Mouse (Mus musculus) monocyte, adult 5-6 weeks (primary cell): ENCODE measurements around the gene Trim75. TPM values are rescaled to one million over a fixed set of nuclear protein-coding genes. Genes with fewer than 3 reads are reported as not detected.
"Not testable (repeated sequence)": the region's sequence is repeated elsewhere in the genome, so short reads cannot be mapped to it uniquely, and the experiment has no call there.

Experiments used
- ATAC-seq: fragments of 153-309, 156-312 bp; replicated peaks from 2 replicates; pipeline ENCODE4 v1.8.0; 2017; ENCODE audit warnings: mild to moderate bottlenecking; ENCODE audit not compliant: low TSS enrichment, insufficient number of reproducible peaks, severe bottlenecking, poor library complexity, low FRiP score
- total RNA-seq: library from RNA; stranded (forward); fragments of 200-1000, 200-491, 200-594 nt; gene quantifications from 3 replicates; pipeline ENCODE4 v1.2.3, GENCODE M21; 2017

The Trim75 gene
- not detected in 3 replicates for total RNA-seq

DNA sequence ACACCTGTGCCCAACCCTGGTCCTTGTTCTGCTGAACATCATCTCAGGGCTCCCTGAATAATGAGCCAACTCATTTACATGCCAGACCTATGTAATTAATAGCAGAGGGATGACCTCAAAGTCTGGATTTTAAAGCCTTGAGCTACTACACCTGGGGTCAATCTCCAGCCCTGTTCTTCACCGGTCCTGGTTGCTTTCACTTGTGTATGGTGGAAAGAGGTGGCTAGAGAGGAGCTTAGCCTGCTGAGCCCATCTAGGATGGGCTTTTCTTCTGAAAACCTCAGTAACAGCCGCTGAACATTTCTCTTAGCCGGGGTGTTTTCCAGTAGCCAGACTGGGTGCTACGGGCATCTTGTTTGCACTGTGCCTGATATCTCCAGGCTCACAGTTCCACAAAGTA lies at the start of gene Trim75:
Gene Trim75 (minus strand): TSS at position 101 of the 400 bp plus-strand sequence.
- no peak for ATAC-seq

DNA sequence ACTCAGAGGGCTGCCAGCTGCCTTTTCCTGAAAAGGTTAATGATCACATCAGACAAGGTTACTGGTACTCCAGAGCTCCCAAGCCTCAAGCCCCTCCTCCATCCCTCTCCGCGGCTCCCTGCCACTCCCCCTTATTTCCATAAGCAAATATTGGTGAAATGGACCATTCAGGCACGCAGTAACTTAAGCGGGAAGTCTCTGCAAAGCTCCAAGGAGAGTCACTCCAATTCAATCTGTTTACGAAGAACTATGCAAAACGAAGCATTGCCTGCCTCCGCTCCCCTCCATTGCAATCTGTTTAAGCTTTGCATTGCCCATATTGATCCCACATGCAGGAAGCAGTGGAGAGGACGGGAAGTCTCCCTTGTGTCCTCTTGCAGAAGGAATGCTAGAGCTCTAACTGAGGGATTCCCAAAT lies 49.5 kb upstream of the Trim75 start, which contains the start of gene Apela:
Gene Apela (minus strand): TSS at position 220 of the 417 bp plus-strand sequence.
- no peak for ATAC-seq

DNA sequence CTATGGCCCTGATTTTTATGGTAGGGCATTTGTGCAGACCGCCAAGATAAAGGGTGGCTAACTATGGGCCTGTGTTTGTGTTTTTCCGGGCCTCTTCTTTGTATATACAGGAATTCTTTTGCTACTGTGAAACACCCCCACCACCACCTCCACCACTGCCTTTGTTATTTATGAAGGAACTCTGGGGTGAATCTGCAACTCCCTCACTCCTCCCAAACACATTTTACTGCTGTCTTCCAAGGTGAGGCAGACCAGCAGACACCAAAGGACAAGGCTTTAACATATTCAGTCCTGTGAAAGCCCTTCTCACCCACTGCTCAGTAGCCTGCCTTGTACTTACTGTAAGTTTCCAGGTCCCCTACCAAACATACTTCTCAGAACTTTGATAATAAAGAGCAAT lies 46.5 kb upstream of the Trim75 start:
- no peak for ATAC-seq

DNA sequence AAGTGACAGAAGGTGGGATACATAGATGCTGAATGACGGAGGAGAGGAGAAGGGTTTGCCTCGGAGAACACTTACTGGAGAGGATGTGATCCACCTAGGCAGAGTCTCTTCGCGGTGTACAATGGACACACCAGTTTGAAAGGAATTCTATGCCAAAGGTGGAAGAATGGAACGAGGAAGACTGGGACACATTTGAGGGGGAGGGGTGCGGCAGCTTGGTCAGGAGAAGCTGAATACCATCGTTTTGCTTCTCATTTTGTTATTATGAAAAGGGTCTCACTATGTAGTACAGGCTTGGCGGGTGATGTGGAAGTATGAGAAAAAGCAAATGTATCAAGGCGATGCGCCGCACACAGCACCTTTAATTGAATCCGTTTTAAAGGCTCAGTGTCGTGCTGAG lies 45.4 kb upstream of the Trim75 start:
- ATAC-seq = no peak

DNA sequence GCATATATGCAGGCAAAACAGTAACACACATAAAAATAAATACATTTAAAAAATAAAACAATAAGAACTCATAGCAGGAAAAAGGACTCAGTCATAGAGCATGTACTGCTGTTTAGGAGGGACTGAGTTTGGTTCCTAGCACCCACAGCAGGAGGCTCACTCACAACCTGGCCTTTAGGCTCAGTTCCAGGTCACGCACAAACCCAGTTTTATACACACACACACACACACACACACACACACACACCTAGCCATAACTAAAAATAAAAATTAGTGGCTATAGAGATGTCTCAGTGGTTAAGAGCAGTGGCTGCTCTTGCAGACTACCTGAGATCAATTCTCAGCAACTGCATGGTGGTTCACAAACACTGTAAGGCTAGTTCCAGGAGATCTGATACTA lies 44.5 kb upstream of the Trim75 start:
- ATAC-seq = no peak

DNA sequence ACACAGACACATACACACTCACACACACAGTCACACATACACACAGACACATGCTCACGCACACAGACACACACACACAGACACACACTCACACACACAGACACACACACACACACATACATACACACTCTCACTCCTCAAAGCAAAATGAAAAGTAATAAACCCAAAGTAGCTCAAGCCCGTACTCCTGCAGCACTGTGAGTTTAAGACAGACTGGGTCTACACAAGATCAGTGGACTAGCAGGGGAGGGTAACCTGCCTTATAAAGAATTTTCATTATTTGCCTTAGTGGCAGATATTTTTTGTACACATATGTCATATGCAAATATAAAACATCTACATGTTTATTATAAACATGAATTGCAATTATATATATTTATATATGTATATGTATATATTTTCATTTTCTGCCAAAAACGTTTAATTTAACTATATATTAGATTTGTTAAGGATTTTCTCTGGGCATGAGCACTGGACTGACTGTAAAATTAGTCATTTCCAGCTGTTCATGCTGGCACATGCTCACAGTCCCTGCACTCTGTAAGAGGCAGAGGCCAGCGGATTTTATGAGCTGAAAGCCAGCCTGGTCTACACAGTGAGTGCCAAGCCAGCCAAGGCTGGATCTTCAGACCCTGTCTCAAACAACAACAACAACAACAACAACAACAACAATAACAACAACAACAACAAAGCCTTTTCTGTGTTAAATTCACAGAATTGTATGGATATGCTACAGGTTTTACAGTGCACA lies 43.3 kb upstream of the Trim75 start:
- no peak for ATAC-seq

DNA sequence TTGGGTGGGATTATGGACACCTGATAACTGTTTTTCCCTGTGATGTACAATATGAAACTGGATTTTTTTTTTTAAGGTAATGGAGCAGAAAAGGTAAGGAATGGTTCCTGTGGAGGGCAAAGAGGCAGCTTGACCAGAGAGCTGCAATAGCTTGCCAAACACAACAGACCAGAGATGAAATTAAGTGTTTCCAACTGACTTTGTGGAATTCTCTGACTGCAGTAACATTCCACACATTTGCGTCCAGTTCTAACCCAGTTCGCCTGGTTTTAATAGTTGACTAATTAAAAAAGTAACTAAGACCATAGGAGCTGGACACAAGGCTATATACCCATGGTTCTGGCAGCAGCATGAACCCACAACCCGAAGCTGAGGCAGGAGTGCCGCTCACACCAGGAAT lies 42.1 kb upstream of the Trim75 start:
- no peak for ATAC-seq

DNA sequence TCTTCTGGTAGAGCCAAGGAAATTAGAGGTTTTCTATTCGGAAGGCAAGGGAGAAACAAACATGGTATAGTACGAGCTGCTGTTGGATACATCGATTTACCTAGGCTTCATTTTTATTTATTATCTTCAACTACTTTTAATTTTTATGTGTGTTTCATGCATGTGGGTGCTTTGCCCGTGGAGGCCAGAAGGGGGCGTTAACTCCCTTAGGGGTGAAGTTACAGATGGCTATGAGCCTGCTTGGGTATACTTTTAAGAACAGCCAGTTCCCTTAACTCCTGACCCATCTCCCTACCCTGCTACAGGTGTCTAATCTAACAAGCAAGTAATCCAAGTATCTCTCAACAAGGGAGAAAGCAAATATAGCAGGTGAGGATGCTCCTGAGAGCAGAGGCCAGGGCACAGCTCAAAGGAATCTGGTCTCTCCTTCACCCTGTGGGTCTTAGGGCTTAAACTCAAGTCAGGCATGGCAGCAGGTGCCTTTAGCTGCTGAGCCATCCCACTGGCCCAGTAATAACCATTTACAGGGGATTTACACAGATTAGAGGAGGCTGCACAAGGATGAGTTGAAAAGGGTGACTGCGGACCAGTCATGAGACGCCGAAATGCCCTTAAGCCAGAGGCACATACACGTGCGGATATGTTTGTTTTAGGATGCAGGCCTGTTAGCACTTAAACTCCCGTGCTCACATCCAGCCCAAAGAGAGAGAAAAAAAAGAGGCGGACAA lies 41.5 kb upstream of the Trim75 start:
- ATAC-seq = no peak

DNA sequence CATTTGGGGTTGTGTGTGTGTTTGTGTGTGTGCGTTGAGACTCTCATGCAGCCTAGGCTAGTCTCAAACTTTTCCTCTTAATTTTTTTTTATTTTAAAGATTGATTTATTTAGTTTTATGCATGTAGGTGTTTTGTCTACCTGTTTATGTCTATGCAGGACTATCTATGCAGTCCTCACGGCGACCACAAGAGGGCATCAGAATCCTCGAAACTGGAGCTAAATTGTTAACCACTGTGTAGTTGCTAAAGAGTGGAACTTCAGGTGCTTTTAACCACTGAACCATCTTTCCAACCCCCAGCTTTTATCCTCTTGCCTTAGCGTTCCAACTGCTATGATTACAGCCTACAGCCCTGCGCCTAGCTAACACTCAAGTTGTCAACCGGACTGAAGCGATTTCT lies 34.9 kb upstream of the Trim75 start:
- ATAC-seq = no peak

DNA sequence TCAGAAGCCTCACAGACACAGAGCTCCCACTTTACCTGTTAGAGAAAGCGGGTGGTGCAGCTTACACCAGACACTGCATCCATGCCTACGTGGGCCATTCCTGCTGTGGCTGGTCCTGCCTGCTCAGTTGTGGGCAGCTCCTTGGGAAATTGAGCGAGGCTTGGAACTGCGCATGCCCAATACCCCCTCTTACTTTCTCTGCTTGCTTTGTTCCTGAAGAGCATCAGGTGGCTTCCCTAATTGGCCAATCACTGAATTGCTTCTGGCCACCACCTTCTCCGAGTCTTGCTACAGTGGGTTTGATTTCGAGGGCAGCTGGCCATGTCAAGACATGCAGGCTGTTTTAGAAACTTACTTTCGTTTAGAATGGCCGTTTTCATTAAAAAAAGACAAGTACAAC lies 30.8 kb upstream of the Trim75 start, which contains the start of the genes Trim61 and Trim60:
Gene Trim61 (minus strand): TSS at position 101 of the 400 bp plus-strand sequence.
Gene Trim60 (minus strand): TSS at position 162 of the 400 bp plus-strand sequence.
- no peak for ATAC-seq

DNA sequence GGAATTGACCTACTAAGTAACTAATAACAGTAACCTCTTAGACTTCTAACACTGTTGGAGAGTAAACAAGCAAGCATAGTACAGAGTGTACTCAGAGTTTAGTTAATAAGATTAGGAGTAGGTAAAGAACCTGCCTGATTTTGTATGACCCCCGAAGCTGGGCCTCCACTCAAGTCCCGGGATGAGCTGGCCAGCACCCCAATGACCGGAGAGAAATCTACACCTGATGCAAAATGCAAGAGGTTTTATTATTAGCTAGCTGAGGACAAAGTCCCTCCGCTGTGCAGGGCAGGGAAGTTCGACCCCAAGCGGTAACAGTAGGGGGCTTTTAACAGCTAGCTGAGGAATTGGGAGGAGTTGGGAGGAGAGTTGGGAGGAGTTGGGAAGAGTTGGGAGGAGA lies 20.0 kb upstream of the Trim75 start:
- not testable (repeated sequence) for ATAC-seq

DNA sequence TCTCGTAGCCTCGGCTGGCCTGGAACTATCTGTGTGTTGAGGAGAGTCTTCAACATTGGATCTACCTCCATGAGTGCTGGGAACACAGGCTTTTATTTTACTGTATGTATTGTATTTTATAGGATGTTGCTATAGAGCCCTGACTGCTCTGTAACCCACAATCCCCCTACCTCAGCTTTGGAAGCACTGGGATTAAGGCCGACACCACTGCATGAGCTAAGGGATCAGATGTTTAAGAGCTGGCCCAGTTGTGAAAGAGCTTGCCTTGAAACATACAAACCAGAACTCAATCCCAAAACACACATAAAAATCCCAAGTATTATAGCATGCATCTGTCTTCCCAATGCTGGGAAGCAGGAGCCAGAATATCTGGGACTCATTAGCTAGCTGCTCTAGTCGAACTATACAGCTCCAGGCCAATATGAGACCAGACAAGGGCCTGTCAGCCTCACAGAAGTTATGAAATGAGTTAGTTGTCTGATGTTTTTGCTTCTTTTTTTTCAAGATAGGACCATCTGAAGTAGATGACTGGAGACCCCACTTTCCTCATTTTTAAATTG lies 11.3 kb upstream of the Trim75 start:
- no peak for ATAC-seq

DNA sequence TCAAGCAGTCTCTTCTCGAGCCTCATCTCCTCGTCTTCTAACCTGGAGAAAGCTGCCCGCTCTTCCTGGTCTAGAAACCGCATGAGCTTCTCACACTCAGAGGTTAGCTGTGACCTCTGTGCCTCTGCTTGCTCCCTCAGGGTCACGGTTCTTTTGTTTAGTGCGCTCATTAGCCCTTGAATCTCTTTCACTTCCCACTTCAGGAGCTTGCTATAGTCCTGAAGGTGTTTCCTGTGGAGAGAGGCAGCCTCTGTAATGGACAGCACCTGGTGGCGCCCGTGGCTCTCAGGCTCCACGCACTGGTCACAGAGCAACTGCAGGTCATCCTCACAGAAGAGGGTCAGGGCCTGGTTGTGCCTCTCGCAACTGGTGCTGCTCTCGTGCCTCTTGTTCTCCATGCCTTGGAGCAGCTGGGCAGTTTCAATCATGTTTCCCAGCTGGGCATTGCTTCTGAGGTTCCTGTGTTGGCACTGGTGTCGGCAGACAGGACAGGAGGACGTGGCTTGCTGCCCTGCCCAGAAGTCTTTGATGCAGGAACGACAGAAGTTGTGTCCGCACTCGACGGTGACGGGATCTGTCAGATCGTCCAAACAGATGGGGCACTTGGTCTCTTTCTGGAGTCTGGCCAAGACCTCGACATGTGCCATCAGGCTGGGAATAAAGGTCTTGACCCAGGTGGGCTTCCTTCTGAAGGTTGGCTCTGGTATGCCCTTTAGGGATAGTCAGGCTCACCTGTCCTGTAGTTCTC lies 4.3 kb downstream of the Trim75 start:
- no peak for ATAC-seq

DNA sequence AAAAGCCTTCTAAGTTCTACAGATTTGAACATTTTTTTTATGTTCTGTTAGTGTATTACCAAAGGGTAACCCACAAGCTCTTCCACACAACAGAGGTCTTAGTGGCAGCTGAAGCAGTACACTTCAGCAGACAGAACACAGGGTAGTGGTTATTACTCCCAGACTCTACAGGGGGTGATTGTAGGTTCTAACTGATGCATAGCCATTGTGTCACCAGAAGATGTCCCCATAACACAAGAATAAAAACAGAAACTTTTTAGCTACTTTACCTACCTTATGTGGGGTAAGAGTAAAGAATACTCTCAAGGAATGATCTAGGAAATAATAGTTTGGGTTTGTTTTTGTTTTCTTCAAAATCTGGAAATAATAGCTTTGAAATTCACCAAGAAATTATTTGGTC lies 24.8 kb downstream of the Trim75 start:
- ATAC-seq = no peak

DNA sequence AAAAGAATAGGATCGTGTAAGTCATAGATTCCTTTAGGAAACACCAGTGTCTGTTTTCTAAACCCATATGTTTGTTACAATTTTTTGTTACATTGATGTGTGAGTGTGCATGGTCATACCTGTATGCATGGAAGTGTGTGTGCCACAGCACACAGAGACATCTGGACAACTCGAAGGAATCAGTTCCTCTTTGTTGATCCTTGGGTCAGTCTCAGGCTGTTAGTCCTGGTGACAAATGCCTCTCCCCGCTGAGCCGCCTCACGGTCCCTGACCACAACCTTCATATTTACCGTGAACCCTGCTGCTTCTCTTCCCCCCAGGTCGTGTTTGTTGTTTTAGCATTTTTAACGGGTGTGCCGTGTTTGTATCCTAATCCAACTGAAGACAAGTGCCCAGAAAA lies 28.6 kb downstream of the Trim75 start:
- no peak for ATAC-seq

DNA sequence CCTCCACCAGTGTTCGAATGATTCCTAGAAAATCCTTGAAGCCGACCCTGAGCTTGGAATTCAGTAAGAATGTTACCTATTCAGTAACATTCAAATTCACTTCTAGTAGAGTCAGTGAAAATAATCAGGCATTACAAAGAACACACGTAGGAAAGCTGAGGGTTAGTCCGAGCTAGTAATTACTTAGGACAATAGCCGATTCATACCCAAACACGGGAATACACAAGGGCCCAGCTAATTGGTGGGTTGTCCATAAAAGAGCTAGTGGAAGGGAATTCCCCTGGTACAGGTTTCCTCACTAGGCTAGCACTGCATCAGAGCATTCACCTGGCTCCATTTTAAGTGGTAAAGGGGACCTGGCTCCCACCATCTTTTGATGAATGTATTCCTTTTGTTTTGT lies 35.5 kb downstream of the Trim75 start:
- ATAC-seq = no peak

DNA sequence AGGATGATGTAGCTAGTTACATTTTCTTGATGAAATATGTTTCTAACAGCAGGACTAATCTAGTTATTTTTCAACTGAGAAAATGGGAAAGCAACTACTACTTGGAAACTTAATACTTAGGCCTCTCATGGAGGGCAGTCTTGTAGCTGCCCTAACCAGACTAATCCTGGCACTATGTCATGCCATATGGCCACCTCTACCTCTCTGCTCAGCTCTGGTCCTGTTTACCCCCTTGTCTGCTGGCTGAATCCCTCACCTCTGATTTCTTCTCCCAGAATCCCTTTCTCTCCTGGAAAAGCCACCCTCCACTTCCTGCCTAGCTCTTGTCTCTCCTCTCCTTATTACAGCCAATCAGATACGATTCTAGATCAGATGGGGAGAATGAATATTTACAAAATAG lies 39.3 kb downstream of the Trim75 start:
- ATAC-seq = no peak

DNA sequence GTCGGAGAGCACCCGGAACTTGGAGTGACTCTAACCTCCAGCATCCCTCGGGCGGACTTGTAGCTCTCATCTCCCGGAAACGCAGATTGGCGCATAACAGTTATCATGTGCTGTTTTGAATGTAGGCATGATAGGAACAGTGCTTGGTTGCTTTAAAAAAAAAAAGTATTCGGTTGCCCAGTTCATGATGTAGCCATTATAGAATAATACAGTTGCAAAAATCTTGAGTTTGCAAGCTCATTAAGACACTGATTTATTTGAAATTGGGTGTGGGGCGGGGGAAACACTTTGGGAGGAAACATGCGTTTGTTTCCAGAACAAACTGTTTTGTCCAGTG lies 40.0 kb downstream of the Trim75 start:
- ATAC-seq = no peak
